Mouse (Mus musculus) heart, adult 9 months (tissue): ENCODE data around the gene Kmt2d.
"Not testable (repeated sequence)": the region's sequence is repeated elsewhere in the genome, so short reads cannot be mapped to it uniquely, and the experiment has no call there.

Experiments
- DNase-seq, 2 experiments: peaks; one replicate each; pipeline ENCODE4 v3.0.0; 2022; ENCODE audit warnings: low spot score in 2 of 2

Gene Kmt2d

DNA sequence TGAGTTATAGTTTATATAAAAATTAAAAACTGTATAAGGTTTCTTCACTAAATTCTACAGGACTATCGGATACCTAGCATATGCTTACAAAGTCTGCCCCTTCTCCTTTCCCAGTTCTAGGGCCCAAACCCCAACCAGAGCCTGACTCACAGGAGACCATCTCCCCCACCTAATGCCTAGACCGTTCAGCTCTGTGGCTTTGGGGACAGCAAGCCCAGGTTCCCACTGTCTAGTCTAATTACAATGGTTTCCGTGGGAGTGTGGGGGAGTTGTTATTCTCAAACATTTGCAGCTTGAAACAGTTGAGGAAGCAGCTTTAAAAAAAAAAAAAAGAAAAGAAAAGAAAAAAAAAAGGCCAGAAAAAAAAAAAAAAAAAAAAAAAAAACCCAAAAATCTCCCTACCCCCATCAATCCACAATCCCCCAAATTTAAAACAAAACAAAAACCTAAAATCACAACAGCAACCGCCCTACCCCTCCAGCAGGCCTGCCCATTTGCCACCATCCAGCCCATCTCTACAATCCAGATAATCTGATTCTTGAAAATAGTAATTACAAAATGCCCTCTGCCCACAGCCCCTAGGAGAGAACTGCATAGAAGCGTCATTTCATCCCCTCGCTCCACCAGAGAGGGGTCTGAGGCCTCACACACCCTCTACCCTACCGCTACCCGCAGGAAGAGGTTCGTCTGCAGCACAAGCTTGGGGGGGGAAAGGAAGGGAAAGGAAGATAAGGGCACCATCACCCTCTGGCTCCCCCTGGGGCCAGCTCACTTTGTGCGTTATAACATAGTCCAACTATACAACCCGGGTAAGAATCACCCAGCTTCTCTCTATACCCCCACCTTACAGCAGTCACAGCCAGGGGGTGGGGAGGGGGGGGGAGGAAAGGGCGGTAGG is 38.6 kb downstream of the Kmt2d start:
- no peak for DNase-seq

DNA sequence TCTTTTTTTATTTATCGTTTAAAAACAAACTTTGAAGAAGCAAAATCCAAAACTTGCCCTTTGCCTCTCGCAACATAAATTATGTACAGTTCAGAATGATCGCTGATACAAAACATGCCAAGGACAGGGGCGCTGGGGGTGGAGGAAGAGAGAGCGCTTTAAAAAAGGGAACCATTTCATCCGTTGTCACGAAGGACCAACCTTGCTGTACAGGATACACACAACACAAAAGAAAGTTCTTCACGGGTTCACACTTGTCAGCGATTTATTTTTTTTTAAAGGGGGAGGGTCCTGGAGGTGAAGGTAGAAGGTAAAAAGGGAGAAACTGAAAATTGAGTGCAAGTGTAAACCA is 39.3 kb downstream of the Kmt2d start:
- DNase-seq: no peak

DNA sequence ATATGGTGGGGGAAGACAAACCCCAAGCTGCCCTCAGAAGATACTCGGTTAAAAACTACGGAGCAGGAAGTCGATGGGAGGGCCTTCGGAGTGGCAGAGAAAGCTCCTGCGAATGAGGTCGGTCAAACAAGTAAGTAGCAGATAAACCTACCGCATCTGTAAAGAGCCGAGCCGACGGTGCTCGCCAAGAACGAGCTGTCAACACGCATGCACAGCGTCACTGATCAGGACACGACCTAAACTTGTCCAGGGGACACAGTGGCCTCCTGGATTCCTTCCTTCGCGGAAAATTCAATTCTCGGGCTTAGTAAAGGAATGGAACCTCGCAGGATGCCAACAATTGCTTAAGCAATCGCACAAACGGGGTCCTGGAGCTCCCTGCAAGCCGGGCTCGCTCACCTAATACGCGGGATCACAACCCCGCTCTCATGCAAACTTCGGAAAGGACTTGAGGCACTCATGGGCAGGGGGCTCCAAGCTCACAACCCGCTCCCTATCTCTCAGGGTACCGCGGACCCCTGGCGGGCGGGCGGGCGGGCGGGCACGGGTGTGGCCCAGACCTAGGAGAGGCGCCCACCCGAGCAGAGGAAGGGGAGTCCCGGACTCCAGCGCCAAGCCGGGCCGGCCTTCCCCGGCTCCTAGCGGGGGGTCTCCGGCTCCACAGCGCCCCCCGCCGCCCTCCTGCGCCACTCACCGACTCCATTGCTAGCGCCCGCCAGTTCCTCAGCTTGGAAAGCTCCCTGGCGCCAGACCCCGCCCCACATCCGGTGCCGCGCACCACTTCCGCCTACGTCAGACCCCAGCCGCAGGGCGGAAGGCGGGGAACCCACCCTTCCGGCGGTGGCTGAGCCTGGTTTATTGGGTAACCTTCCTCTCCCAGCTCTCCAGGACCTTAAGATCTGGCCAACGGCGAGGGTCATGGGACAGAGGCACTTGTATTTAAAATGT is 40.0 kb downstream of the Kmt2d start, which contains the start of gene Prkag1:
TSS of gene Prkag1 (minus strand) at position 786 of the 948 bp plus-strand sequence.
- peak; percentile 97 for DNase-seq

DNA sequence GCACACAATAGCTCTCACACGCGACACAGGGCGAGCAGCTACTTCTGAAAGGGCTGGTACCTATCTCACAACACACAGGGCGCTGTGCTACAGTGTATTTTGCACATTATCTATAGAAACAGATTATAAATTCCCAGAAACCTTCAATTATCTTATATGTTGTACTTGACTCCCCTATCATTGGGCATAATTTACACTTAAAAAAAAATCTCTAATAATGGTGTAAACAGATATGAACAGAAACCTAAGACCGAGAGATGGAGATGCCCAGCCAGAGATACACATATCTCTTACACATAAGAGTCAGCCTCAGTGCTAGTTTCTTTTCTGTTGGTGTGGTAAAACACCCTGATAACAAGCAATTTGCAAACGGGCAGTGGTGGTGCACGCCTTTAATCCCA is 43.4 kb downstream of the Kmt2d start:
- DNase-seq: no peak

DNA sequence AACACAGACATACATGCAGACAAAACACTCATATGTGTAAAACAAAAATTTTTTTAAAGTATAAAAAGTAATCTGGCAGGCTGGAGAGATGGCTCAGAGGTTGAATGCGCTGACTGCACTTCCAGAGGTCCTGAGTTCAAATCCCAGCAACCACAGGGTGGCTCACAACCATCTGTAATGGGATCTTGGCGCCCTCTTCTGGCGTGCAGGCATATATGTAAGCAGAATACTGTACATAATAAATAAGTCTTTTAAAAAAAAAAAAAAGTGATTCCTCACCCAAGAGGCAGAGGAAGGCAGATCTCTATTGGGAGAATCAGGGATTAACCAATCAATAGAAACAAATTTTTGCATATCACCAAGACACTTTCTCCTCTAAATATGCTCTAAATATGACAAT is 47.6 kb downstream of the Kmt2d start:
- DNase-seq: no peak

DNA sequence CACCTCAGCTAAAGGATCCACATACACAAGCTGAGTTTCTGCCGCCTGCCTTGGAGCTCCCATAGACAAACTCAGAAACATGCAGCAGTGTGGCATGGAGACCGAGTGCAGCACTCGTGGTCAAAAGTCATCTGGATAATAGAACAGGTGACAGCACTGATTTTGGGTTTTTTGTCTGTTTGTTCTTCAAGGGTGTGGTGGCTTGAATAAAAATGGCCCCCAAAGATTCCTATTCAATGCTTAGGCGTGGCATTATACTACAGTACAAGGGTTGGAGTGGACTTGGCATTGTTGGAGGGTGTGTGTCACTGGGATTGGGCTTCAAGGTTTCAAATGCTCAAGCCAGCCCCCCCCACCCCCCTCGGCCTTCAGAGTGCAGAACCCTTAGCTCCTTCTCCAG is 48.9 kb downstream of the Kmt2d start:
- DNase-seq: no peak

DNA sequence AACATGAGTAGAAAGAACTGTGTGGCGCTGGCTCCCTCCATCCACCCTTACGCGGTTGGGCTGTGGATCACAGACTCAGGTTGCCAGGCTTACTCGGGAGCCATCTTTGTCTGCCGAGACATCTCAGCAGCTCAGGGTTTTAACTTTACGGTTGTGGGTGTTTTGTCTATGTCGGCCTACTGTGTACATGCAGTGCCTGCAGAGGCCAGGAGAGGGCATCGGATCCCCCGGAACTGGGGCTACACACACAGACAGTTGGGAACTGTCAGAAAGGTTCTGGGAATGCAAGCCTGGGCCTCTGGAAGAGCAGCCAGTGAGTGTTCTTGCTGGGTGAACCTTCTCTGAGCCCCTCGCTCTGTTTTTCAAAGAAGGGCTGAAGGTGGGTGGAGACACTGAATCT is 49.6 kb downstream of the Kmt2d start:
- DNase-seq: no peak

DNA sequence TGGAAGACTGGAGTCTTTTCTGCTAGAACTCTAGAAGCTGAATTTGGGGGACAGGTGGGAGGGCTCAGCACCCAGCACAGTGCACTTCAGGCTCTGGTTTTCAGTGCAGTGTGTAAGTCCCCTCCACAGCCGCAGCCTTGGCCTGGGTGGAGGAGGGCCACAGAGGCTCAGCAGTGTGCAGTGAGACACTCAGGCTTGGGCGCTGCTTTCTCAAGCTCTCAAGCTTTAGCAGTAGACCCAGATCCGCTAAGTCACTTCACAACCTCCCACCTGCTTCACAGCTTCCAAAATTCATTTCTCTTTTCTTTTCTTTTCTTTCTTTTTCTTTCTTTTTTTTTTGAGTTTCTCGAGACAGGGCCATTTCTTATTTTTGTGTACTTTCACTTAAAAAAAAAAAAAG is 50.1 kb downstream of the Kmt2d start:
- no peak for DNase-seq

DNA sequence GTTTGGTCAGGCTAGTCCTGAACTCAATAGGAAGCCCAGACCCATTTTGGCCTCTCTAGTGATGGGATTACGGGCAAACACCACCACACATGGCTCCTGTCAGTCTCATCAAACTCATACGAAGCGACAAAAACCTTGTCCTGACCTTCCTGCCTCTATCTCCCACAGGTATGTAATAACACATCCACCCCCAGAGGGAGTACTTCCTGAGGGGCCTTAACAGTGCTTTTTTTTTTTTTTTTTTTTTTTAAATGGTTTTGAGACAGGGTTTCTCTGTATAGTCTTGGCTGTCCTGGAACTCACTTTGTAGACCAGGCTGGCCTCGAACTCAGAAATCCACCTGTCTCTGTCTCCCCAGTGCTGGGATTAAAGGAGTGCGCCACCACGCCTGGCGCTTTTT is 52.8 kb downstream of the Kmt2d start:
- no peak for DNase-seq

DNA sequence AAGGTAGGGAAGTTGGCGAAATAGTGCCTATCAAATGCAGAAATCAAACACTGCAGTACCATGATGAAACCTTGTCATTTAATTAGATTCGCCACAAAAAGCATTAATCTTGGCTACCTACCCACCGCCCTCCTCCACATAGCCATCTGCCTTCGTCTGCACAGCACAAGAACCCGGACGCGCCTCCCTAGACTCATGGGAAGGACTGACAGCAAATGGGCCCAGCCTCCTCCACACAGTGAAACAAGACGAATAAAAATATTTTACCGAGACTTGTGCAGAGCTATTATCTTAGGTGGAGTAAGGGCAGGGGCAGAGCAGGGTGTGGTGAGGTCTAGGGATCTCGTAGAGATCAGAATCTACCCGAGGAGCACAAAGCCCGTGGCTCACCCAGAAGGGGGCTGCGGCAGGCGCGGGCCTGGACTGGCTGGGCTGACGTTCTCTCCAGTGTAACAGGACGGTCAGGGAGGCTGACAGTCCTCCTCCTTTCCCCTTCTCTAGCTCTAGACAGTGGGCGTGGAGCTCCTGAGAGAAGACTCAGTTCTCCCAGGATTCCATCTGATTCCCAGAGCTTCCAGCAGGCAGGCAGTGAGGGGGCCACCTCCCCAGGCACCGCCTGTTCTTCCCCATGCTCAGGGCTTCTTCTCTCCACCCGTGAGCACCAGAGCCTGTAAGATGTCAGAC is 58.1 kb downstream of the Kmt2d start:
- DNase-seq: no peak

DNA sequence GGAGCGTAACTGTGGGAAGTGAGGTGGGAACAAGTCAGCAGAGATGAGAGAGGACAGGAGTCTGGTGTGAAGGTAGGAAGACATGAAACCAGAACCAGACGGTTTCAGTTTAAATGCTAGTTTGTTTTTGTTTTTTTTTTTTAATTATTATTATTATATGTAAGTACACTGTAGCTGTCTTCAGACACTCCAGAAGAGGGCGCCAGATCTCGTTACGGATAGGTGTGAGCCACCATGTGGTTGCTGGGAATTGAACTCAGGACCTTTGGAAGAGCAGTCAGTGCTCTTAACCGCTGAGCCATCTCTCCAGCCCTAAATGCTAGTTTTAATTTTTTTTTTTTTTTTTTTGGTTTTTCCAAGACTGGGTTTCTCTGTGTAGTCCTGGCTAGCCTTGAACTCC is 60.8 kb downstream of the Kmt2d start:
- not testable (repeated sequence) for DNase-seq

DNA sequence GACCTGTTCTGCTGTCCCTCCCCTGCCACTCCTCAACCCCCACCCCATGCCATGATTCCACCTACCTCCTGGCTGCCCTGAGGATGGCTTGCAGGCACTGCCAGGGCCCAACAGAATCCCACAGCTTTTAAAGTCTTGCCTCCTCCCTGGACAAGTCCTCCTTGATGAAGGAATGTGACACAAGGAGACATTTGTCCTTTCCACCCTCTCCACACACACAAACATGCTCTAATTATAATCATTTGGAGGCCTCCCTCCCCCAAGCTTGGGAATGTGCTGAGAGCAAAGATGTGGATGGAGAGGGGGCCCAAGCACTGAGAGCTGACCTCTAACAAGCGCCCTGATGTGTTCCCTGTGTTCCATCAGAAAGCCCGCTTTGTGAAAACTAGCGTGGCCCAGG is 61.6 kb downstream of the Kmt2d start, which contains the start of gene Ddn:
TSS of gene Ddn (minus strand) at position 101 of the 400 bp plus-strand sequence.
- DNase-seq: no peak

DNA sequence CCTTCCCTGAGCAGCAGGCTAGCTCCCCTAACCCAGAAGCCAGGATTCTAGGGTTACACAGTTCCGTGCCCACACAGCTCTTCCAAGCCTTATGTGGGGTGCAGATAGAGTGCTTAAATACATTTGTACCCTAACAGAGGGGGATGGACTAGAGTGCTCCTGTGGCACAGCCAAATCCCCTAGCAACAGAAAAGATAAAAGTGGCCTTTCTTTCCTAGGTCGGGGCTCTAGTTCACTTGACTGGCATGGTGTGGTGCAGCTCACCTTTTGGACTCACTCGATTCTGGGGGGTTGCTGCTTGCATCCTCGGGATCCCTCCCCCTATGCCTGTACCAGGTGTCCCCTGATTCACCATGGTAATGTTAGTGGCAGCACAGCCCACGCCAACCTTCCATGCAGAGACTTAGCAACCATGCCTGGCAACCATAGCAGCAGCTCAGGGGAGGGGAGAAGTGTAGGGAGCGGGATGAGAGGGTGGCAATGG is 62.3 kb downstream of the Kmt2d start:
- no peak for DNase-seq

DNA sequence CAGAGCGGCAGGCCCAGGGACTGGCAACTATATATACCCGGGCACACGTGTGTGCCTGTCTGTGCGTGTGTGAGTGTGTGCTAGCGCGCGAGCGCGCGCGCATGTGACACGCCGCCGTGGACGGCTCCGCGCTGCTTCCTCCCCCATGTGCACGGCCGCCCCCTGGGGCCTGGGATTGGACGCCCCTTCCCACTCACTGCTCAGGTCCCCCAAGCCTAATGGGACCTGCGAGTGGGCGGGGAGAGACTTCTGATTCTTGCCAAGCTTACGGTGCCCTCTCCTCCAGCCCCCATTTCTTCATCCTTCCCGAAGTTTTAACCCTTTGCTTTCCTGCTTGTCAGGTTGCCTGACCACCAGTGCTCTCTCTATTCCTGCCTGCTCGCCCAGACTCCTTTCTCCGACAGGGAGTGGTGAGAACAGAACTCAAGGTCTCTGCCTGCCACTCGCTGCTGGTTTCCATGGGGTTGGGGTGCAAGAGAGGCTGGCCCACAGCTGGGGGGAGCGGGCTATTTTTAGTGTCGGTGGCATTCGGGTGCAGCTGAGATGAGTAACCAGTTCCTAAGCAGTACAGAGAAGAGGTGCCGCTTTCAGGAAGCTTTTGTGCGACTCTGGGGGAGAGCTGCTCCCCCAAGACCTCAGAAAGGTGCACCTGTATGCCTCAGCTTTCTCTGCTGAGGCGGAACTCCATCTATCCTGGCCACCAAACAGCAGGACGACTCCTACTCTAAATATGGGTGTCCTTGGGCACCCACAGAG is 62.9 kb downstream of the Kmt2d start:
- DNase-seq: no peak

DNA sequence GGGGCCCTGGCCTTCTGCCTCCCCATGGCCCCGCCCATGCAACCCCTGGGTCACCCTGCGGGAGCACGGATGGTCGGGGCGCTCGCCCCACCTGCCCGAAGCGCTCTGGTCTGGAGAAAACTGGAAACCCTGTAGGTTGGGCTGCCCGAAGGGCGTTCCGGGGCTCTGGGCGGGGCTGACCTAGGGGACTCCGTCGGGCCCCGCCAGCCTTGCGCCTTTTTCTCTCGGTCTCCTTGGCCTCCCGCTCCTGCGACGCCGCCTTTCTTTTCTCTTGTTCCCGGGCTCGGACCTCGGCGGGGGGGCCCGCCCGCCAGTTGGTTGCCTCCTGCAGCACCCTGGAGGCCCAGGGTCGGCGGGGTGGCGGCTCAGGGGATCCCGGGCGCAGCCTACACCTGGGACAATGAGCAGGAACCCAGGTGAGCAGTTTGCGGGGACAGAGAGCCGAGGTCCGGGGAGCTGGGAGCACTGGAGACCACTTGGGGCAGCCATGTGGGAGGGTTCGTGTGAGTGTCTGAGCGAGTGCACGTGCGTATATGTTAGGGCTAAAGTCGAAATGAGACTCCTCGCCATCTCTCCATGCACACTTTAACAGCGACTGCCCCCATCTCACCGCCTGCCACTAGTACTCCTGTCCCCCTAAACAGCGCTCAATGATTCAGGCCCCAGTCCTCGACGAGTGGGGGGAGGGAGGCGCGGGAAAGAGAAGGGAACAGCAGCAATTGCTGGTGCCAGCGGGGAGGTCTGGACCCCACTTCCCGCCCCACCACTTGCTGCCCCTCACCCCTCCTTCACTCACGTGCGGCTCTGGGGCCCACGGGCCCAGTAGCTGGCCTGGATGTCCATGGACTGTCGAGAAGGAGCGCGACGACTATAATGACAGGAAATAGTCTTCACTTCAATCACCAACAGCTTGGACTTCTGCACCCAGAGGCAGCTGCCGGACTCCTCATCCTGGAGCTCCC is 63.9 kb downstream of the Kmt2d start:
- DNase-seq: no peak

DNA sequence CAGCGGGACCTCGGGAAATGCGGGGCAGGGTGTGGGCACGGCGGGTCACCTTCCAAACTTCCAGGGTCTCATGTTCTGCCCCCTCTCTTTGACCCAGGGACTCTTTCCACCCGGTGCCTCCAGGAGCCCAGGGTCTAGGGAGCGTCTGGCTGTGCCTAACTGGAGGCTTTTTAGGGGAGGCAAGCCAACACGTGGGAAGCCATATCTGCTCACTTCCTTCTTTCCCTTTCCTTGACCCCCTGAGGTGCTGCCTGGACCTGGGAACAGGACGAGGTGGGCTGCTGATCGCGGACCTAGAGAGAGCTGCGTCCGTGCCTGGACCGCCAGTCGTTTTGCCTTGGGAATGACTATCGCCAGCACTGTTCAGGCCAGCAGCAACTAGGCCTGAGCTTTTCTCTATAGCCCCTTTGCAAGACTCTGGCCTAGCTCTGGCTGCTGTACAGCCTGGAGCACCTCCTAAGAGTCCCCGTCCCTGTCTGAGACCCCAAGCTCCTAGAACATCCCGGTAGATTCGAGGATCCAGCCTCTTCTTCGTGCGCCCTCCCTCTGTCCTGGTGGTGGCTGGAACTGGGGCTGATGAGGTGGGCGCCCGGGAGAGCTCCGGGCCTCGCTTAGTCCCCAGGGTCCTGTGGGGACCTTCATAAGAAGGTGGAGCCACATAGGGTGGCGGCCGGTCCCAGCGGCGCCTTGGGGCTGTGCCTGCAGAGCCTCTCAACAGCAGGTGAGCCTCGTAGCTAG is 64.8 kb downstream of the Kmt2d start:
- DNase-seq: no peak

DNA sequence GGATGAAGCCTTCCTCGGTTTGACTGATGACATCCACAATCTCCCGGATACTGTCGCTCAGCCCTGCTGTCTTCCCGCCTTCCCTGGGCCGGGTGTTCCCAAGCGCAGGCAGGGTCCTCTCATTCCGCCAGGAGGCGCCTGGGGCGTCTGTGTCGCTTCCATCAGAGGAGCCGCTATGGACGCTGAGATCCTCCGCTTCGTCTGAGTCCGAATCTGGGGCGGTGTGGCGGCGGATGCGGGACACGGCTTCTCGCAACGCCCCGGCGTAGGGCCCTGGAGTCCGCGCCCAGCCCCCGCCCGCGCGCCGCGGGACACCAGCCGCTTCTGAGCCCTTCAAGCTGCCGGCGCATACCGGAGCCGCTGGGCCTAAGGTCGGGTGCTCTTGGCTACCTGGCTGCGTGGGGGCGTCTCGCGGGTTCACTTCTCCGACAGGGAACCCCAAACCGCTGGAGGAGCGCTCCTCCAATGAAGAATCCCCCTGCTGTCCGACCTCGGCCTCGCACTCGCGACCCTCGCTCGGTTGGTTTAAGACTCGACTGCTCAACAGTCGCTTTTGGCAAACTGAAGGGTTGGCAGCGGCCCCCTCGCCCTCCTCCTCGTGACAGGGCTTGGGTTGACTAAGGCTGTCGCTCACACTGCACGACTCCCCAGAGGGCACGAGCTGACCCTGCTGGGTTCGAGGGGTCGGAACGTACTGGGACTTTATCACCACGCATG is 65.5 kb downstream of the Kmt2d start:
- DNase-seq: peak; percentile 55 to 62

DNA sequence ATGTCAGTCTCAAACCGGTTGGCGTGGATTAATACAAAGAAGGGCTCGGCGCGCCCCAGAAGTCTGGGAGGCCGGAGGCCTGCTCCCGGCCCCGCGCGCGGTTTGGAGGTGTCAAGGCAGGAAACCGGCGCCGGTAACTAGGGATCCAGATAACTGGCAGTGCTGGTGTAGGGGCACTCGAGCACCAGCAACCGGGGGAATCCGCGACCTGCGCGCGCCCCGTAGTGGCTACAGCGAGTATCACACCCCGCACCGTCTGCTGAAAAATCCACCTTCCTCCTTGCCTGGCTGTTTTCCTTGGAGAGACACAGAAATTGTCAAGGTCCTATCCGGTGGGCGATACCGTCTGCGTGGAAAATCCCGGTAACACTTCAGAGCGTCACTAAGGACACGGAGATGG is 67.0 kb downstream of the Kmt2d start:
- DNase-seq: peak; percentile 49 to 75

DNA sequence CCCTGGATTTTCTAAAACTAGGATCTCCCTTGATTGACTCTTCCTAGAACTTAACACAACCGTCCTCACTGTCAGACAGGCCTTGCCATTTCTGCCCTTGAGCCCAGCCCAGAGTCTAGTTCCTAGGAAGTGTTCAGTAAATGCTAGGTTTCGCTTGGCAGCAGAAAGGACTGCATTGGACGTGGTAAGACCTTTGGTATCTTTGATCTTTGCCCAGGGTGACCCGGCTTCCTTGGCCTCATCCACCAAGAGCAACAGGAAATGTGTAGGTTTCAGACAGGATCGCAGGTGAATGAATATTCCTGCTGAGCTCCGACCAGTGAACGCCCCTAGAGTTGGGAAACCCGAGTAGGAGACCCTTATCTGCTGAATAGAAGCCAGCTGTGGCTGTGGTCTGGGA is 68.1 kb downstream of the Kmt2d start:
- DNase-seq: no peak
